Mouse (Mus musculus) forebrain, embryonic 14.5 days (tissue): ENCODE data around the gene Ferd3l. TPM values are rescaled to one million over a fixed set of nuclear protein-coding genes. Genes with fewer than 3 reads are reported as not detected.
A peak's percentile ranks its signal among the peaks of the same experiment; 100 is the strongest.

Experiments
- ATAC-seq: fragments of 200-750 bp; cut with Nextera tagmentation; 2 replicates; pipeline ENCODE4 v1.8.0; 2017; ENCODE audit warnings: mild to moderate bottlenecking, moderate library complexity
- DNase-seq: peaks from one replicate; pipeline ENCODE4 v3.0.0-alpha.2; 2015; ENCODE audit warnings: low spot score
- H3K27ac ChIP-seq: fragments of 300-500 bp; sonication (generic); 2 replicates; pipeline ENCODE4 v1.5.1; 2014; ENCODE audit warnings: low read depth, mild to moderate bottlenecking, control low read depth, low read length, moderate library complexity
- H3K27me3 ChIP-seq: fragments of 300-500 bp; sonication (generic); replicated peaks from 2 replicates; pipeline ENCODE4 v1.6.1; 2014; ENCODE audit warnings: low read length, control low read depth, mixed read lengths; ENCODE audit not compliant: control insufficient read depth, insufficient read depth
- H3K36me3 ChIP-seq: fragments of 300-500 bp; sonication (generic); 2 replicates; pipeline ENCODE4 v1.6.1; 2014; ENCODE audit warnings: low read length, control low read depth; ENCODE audit not compliant: control insufficient read depth, insufficient read depth
- H3K4me1 ChIP-seq: fragments of 300-500 bp; sonication (generic); 2 replicates; pipeline ENCODE4 v1.6.1; 2014; ENCODE audit warnings: antibody characterized with exemption, low read length, control low read depth; ENCODE audit not compliant: control insufficient read depth, insufficient read depth
- H3K4me2 ChIP-seq: fragments of 300-500 bp; sonication (generic); 2 replicates; pipeline ENCODE4 v1.6.1; 2014; ENCODE audit warnings: mild to moderate bottlenecking, control low read depth, low read length
- H3K4me3 ChIP-seq: fragments of 300-500 bp; sonication (generic); 2 replicates; pipeline ENCODE4 v1.5.1; 2014; ENCODE audit warnings: low read depth, low read length, control low read depth
- H3K9ac ChIP-seq: fragments of 300-500 bp; sonication (generic); 2 replicates; pipeline ENCODE4 v1.6.1; 2014; ENCODE audit warnings: mild to moderate bottlenecking, low read length, control low read depth, moderate library complexity
- H3K9me3 ChIP-seq: fragments of 300-500 bp; sonication (generic); replicated peaks from 2 replicates; pipeline ENCODE4 v1.6.1; 2016; ENCODE audit warnings: low read length, control low read depth, mixed read lengths; ENCODE audit not compliant: control insufficient read depth
- WGBS: fragments of 180-500 bp; shearing (Covaris S2); extraction: QIAGEN DNeasy Blood & Tissue Kit; methylation state at CpG from one replicate; pipeline ENCODE4 v1.1.7; 2014; 5-methylcytosine and 5-hydroxymethylcytosine counted together
- polyA plus RNA-seq: library from polyadenylated mRNA; unstranded; fragments of >200 nt; fragmentation: Nextera tagmentation; extraction: Ambion mirVana; gene quantifications from 2 replicates; pipeline ENCODE4 v1.2.1, GENCODE M21; 2014

Gene Ferd3l
- polyA plus RNA-seq, 1 experiment from 2014 or later = not detected

DNA sequence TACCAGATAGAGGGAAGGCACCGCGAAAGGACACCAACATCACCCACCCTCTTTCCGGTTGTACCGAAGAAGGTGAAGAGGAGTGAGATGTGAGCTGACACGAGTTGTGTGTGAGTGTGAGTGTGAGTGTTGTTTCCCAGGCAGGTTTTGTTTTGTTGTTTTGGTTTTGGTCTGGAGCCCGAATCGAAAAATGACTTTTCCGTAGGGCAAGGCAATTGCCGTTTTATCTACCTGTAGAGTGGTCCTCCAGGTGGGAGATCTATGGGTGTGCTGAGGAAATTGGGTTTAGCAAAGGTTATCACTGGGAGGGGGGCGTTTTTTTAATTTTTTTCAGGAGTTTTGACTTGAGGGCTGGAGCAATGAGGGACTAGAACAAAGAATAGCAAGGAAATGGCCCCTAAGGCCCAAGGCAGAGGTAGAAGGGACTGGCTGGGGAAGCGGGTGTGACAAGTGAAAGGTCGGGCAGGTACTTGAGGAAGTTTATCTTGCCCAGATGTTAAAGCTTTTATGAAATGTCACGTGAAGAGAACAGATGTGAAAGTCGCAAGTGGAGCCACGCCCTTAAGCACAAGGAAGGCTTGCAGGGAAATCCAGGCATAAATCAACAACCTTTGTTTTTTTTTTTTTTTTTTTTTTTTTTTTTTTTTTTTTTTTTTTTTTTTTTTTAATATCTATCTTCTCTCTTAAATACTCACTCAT lies 35.6 kb downstream of the Ferd3l start:
- Histone ChIP-seq H3K9ac (no peak overlapping the region), H3K9me3 (no peaks in the 10 kb centered on the region), H3K4me1 (no peaks in the 10 kb centered on the region), H3K36me3 (no peaks in the 10 kb centered on the region), H3K4me2 (no peak overlapping the region), H3K4me3 (no peak overlapping the region), H3K27ac (no peak overlapping the region), H3K27me3 (peaks cover 87% of the 10 kb centered on the region)
- ATAC-seq (no peak), DNase-seq (no peak)
- 2% methylated on average over 15 of the region's 15 CpGs for WGBS

GRCm38 (mm10) chr12:33964427-33964826 lies 36.2 kb downstream of the Ferd3l start:
- DNase-seq (no peak), ATAC-seq (no peak)
- Histone ChIP-seq H3K9me3 (no peaks in the 10 kb centered on the region), H3K27me3 (peaks cover 86% of the 10 kb centered on the region), H3K36me3 (no peaks in the 10 kb centered on the region), H3K4me1 (no peaks in the 10 kb centered on the region), H3K4me2 (no peak overlapping the region), H3K27ac (no peak overlapping the region), H3K4me3 (no peak overlapping the region), H3K9ac (no peak overlapping the region)
- WGBS = 6% methylated on average over 2 of the region's 2 CpGs

DNA sequence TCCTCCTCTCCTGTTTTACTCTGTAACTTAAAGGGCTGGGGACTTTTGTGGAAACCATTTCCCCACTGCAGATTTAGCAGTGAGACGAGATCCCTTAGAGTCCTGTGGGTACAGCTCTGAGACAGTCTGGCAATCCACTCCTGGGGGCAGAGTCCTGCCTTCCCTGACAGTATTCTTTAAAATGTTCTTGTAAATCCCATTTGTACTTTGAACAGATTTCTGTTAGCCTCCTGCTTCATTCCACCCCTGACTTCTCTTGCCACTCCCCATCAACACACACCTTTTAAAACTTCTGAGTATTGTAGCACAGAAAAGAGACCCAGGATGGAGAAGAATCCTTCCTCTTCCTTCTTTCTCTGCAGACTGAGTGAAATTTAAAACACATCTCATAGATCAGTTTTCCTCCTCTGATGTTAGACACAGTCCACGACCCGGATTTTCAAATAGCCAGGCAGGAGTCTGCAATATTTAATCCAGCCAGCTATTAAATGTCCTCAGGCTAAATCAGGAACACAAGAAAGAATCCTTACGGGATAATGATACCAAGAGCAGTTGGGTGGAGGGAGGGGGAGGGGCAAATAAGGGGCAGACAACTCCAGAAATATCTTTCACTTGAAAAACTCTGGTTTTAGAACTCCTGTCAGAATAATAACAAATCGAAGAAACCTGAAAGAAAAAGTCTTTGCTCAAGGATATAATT lies 37.6 kb downstream of the Ferd3l start:
- peaks cover 87% of the 10 kb centered on the region for H3K27me3 ChIP-seq
- no peaks in the 10 kb centered on the region for H3K9me3 ChIP-seq
- H3K4me2 ChIP-seq = no peak overlapping the region
- ATAC-seq = no peak
- H3K4me3 ChIP-seq = no peak overlapping the region
- 5% methylated on average over 5 of the region's 5 CpGs for WGBS
- H3K27ac ChIP-seq = no peak overlapping the region
- DNase-seq = peak; percentile 10
- H3K9ac ChIP-seq = no peak overlapping the region
- no peaks in the 10 kb centered on the region for H3K36me3 ChIP-seq
- no peaks in the 10 kb centered on the region for H3K4me1 ChIP-seq

DNA sequence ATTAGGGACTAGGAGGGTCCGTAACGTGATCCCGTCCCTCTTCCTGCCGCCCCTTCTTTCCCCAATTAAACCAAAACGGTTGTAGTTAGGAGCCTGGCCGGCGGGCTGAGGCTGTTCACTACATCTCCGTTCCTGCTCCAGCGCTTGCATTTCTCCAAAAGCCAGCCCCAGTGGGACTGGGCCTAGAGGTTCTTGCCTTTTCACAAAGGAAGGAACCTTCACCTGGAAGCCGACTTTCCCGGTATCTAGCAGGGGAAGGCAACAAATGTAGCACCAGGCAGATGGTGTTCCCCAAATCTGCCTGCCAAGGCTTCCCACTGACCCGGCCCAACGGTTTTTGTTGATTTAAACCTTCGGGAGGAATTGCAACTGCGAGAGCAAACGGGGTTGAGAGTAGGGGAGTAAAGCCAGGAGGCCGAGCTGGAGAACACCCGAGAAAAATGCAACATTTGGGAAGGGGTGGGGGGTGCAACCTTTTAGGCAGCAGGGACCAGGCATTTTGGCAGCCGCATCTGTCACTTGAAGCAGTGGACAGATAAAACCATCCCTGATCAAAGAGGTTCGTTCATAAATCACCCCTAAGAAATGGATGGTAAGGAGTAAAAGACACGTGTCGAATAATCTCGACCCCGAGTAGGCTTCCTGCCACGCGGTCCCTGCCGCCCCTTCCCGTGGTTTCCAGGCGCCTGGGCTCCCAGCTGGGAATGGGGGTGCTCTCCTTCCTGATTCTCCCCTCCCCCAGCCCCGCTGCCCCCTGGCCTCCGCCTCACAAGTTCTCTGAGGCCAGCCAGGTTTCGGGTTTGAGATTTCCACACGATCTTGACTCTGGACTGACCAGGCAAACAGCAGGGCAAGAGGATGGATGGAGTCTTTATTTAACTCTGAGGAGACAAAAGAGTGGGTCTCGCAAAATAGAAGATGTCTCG lies 38.5 kb downstream of the Ferd3l start:
- H3K4me3 ChIP-seq = no peak overlapping the region
- peak; percentile 40 for DNase-seq

DNA sequence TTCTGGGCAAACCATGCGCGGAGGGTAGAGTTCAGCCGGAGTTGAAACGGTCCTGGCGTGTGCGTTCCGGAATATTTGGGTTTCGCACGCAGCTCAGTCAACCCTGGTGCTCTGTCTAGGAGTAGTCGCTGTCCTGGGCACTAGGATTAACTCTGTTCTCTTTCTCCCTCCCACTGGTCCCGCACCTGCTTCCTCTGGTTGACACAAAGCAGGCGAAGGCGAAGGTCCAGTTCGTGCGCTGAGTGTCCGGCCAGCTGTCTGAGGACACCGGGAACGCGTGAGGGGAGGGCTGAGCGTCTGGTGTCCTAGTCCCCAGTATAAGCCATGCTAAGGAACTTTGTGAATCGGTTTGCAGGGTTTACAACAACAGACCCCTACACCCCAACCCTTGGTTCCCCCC lies 39.3 kb downstream of the Ferd3l start:
- ATAC-seq = peak; percentile 57
- Histone ChIP-seq H3K36me3 (no peaks in the 10 kb centered on the region), H3K27me3 (peaks cover 82% of the 10 kb centered on the region), H3K9me3 (no peaks in the 10 kb centered on the region), H3K4me1 (no peaks in the 10 kb centered on the region), H3K4me3 (no peak overlapping the region), H3K27ac (no peak overlapping the region), H3K9ac (no peak overlapping the region), H3K4me2 (peak overlapping the region; percentile 17; the same call in 1 of the 2 replicates)
- WGBS = 1% methylated on average over 21 of the region's 21 CpGs
- peak; percentile 23 for DNase-seq

More for the DNA sequence above, 38.5 kb downstream of the Ferd3l start:
- no peaks in the 10 kb centered on the region for H3K9me3 ChIP-seq
- no peak overlapping the region for H3K9ac ChIP-seq
- H3K4me2 ChIP-seq = peak overlapping the region; percentile 22; the same call in 1 of the 2 replicates
- under 1% methylated on average over 35 of the region's 35 CpGs for WGBS
- H3K4me1 ChIP-seq = no peaks in the 10 kb centered on the region
- peak; percentile 33 for ATAC-seq
- peaks cover 87% of the 10 kb centered on the region for H3K27me3 ChIP-seq
- H3K36me3 ChIP-seq = no peaks in the 10 kb centered on the region
- H3K27ac ChIP-seq = no peak overlapping the region

GRCm38 (mm10) chr12:33968041-33968897 lies 40.0 kb downstream of the Ferd3l start:
- DNase-seq = peak; percentile 20
- Histone ChIP-seq H3K27ac (no peak overlapping the region), H3K9ac (no peak overlapping the region), H3K27me3 (peaks cover 84% of the 10 kb centered on the region), H3K4me3 (no peak overlapping the region), H3K4me1 (no peaks in the 10 kb centered on the region), H3K36me3 (no peaks in the 10 kb centered on the region), H3K4me2 (0 out of 2 replicates have a peak overlapping the region, but pooled peaks have one; percentile 3), H3K9me3 (no peaks in the 10 kb centered on the region)
- ATAC-seq = no peak
- WGBS = under 1% methylated on average over 37 of the region's 37 CpGs

GRCm38 (mm10) chr12:33968898-33969178 lies 40.6 kb downstream of the Ferd3l start:
- ATAC-seq = no peak
- Histone ChIP-seq H3K9me3 (no peaks in the 10 kb centered on the region), H3K4me3 (no peak overlapping the region), H3K27ac (no peak overlapping the region), H3K4me1 (no peaks in the 10 kb centered on the region), H3K27me3 (peaks cover 79% of the 10 kb centered on the region), H3K9ac (no peak overlapping the region), H3K36me3 (no peaks in the 10 kb centered on the region), H3K4me2 (no peak overlapping the region)
- WGBS = 9% methylated on average over 4 of the region's 4 CpGs
- no peak for DNase-seq
